Mouse (Mus musculus) kidney, embryonic 14.5 days (tissue): Measurements from ENCODE around the gene Ddah2. TPM values are rescaled to one million over a fixed set of nuclear protein-coding genes. Genes with fewer than 3 reads are reported as not detected.
"Not testable (repeated sequence)": the region's sequence is repeated elsewhere in the genome, so short reads cannot be mapped to it uniquely, and the experiment has no call there.

Source experiments
- ATAC-seq: fragments of 200-750 bp; cut with Nextera tagmentation; 2 replicates; pipeline ENCODE4 v1.8.0; 2017; ENCODE audit warnings: moderate number of reproducible peaks, mild to moderate bottlenecking, moderate TSS enrichment, moderate library complexity; ENCODE audit not compliant: low FRiP score, low TSS enrichment
- H3K27ac ChIP-seq: fragments of 300-500 bp; sonication (generic); 2 replicates; pipeline ENCODE4 v1.5.1; 2014; ENCODE audit warnings: low read depth, mild to moderate bottlenecking, low read length, moderate library complexity, mixed read lengths
- H3K27me3 ChIP-seq: fragments of 300-500 bp; sonication (generic); 2 replicates; pipeline ENCODE4 v1.6.1; 2014; ENCODE audit warnings: mild to moderate bottlenecking, low read length; ENCODE audit not compliant: control insufficient read depth, insufficient read depth
- H3K36me3 ChIP-seq: fragments of 300-500 bp; sonication (generic); 2 replicates; pipeline ENCODE4 v1.6.1; 2014; ENCODE audit warnings: low read length, mixed read lengths; ENCODE audit not compliant: control insufficient read depth, insufficient read depth
- H3K4me1 ChIP-seq: fragments of 300-500 bp; sonication (generic); 2 replicates; pipeline ENCODE4 v1.6.1; 2014; ENCODE audit warnings: low read length, mixed read lengths; ENCODE audit not compliant: control insufficient read depth, insufficient read depth
- H3K4me2 ChIP-seq: fragments of 300-500 bp; sonication (generic); replicated peaks from 2 replicates; pipeline ENCODE4 v1.6.1; 2014; ENCODE audit warnings: low read depth, mild to moderate bottlenecking, low read length
- H3K4me3 ChIP-seq: fragments of 300-500 bp; sonication (generic); 2 replicates; pipeline ENCODE4 v1.5.1; 2014; ENCODE audit warnings: mild to moderate bottlenecking, low read length
- H3K9ac ChIP-seq: fragments of 300-500 bp; sonication (generic); 2 replicates; pipeline ENCODE4 v1.6.1; 2014; ENCODE audit warnings: low read depth, mild to moderate bottlenecking, low read length, moderate library complexity
- H3K9me3 ChIP-seq: fragments of 300-500 bp; sonication (generic); 2 replicates; pipeline ENCODE4 v1.6.1; 2016; ENCODE audit warnings: low read length; ENCODE audit not compliant: control insufficient read depth
- WGBS: fragments of 180-500 bp; shearing (Covaris S2); extraction: QIAGEN DNeasy Blood & Tissue Kit; methylation state at CpG from one replicate; pipeline ENCODE4 v1.1.7; 2014; 5-methylcytosine and 5-hydroxymethylcytosine counted together
- polyA plus RNA-seq: library from polyadenylated mRNA; unstranded; fragments of >200 nt; fragmentation: Nextera tagmentation; extraction: Ambion mirVana; gene quantifications from 2 replicates; pipeline ENCODE4 v1.2.1, GENCODE M21; 2014

Gene Ddah2
- polyA plus RNA-seq, 1 experiment from 2014 or later, result 355 TPM

GRCm38 (mm10) chr17:35032323-35032870, 26.4 kb upstream of the Ddah2 start:
- 71% methylated on average over 8 of the region's 8 CpGs for WGBS
- no peaks in the 10 kb centered on the region for H3K27me3 ChIP-seq
- H3K36me3 ChIP-seq, result no peaks in the 10 kb centered on the region
- H3K4me2 ChIP-seq, result no peak overlapping the region
- H3K27ac ChIP-seq, result no peak overlapping the region
- H3K9ac ChIP-seq, result no peak overlapping the region
- 0 out of 2 replicates have a peak, but pooled peaks cover 4% of the 10 kb centered on the region for H3K4me1 ChIP-seq
- no peaks in the 10 kb centered on the region for H3K9me3 ChIP-seq
- ATAC-seq, result no peak
- H3K4me3 ChIP-seq, result no peak overlapping the region

GRCm38 (mm10) chr17:35033703-35034102, 25.1 kb upstream of the Ddah2 start:
- 86% methylated on average over 1 of the region's 1 CpGs for whole genome bisulfite sequencing
- not testable (repeated sequence) for H3K27ac ChIP-seq, H3K4me2 ChIP-seq, H3K4me3 ChIP-seq, H3K27me3 ChIP-seq, H3K36me3 ChIP-seq, H3K9me3 ChIP-seq, H3K9ac ChIP-seq, H3K4me1 ChIP-seq, ATAC-seq

- Histone ChIP-seq H3K27ac (no peak overlapping the region), H3K4me2 (no peak overlapping the region), H3K9ac (no peak overlapping the region), H3K27me3 (no peaks in the 10 kb centered on the region), H3K9me3 (no peaks in the 10 kb centered on the region), H3K4me1 (no peaks in the 10 kb centered on the region), H3K4me3 (no peak overlapping the region), H3K36me3 (no peaks in the 10 kb centered on the region)
- no peak for ATAC-seq
- WGBS, result 83% methylated on average over 6 of the region's 6 CpGs
These were observed 23.9 kb upstream of the Ddah2 start for GRCm38 (mm10) chr17:35034896-35035295.

DNA sequence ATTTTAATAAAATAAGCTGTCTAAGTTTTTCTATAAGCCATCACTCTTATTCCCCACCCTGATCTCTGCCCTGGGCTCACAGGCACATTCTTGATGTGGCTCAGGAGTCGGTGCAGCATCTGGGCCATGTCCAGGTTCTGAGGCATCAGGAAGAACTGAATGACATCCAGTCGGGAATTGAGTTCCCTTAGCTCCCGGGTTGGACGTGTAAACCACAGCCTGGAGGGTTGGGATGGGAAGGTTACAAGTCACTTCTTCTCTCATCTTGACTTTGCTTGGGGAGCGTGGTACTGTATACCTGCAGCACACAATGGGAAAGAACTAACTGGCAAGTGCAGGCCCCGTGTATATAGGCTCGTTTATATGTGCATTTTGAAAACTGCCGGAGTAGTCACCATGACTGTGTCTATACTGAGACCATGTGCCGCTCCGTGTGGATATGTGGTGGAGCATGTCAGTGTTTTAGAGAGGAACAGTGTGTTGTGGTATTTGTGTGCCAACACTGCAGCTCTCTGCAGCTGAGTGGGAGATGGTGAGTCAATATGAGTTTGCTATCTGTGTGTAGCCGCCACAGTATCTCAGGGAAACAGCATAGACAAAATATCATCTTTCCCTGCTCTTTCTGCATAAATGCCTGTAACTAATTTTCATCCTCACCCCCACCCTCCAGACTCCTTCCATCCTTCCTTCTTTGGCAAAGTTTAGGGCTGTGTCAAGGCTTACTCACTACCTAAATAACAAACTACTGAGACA, 19.5 kb upstream of the Ddah2 start:
- Histone ChIP-seq H3K4me2 (no peak overlapping the region), H3K36me3 (no peaks in the 10 kb centered on the region), H3K27ac (no peak overlapping the region), H3K9me3 (no peaks in the 10 kb centered on the region), H3K9ac (no peak overlapping the region), H3K4me1 (no peaks in the 10 kb centered on the region), H3K4me3 (no peak overlapping the region), H3K27me3 (no peaks in the 10 kb centered on the region)
- no peak for ATAC-seq
- 85% methylated on average over 11 of the region's 11 CpGs for whole genome bisulfite sequencing

GRCm38 (mm10) chr17:35043794-35044193, 15.0 kb upstream of the Ddah2 start:
- Histone ChIP-seq H3K4me3 (no peak overlapping the region), H3K9ac (no peak overlapping the region), H3K27ac (peak overlapping the region; percentile 62; the same call in 1 of the 2 replicates), H3K9me3 (no peaks in the 10 kb centered on the region), H3K4me2 (no peak overlapping the region), H3K4me1 (peaks cover 22% of the 10 kb centered on the region), H3K36me3 (no peaks in the 10 kb centered on the region), H3K27me3 (no peaks in the 10 kb centered on the region)
- 78% methylated on average over 4 of the region's 4 CpGs for WGBS
- ATAC-seq, result no peak

DNA sequence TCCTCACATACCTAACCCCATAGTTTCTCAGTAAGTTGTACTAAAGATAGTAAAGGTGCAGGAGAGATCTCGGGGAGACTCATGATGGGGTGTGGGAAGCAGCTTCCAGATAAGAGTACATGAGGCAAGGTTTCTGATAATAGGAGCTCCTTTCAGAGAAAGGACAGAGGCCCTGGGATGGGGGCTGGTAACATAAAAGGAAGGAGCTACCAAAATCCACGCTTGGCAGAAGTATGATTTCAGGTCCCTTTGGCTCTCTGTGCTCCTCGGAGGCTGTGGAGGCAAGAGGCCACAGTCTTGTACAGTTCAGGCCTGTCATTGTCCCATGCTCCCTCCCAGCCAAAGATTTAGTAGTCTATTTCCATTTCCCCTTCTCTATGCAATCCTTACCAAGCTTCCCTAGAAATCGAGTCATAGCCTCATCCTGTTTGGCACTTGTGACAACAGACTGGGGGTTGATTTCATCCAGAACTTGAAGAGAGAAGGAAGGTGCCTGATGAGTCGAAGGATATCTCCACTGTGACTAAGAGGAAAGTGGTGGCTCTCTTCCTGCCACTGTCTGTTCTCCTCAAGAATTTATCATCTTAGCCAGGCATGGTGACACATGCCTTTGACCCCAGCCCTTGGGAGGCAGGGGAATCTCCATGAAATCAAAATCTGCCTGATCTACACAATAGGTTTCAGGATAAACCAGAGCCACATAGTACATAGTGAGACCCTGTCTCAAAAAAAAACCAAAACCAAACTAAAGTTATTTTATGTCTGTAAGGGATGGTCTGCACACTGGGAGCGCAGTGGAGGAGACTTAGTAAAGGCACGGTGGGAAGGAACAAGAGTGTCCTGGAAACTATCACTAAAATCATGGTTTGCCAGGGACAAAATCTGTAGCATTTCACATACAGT, 13.7 kb upstream of the Ddah2 start:
- no peak overlapping the region for H3K9ac ChIP-seq
- 81% methylated on average over 7 of the region's 7 CpGs for WGBS
- no peaks in the 10 kb centered on the region for H3K27me3 ChIP-seq
- no peaks in the 10 kb centered on the region for H3K36me3 ChIP-seq
- peak overlapping the region; percentile 98 for H3K4me2 ChIP-seq
- peak overlapping the region; percentile 88 for H3K27ac ChIP-seq
- H3K4me1 ChIP-seq, result peaks cover 31% of the 10 kb centered on the region
- no peak for ATAC-seq
- H3K4me3 ChIP-seq, result peak overlapping the region; percentile 62
- H3K9me3 ChIP-seq, result no peaks in the 10 kb centered on the region

- no peak; the same call in 1 of the 2 replicates for ATAC-seq
- H3K9ac ChIP-seq, result peak overlapping the region; percentile 89
- no peaks in the 10 kb centered on the region for H3K36me3 ChIP-seq
- peak overlapping the region; percentile 88 for H3K27ac ChIP-seq
- peak overlapping the region; percentile 62 for H3K4me3 ChIP-seq
- peak overlapping the region; percentile 98 for H3K4me2 ChIP-seq
- H3K9me3 ChIP-seq, result no peaks in the 10 kb centered on the region
- WGBS, result 3% methylated on average over 47 of the region's 48 CpGs
- H3K4me1 ChIP-seq, result peaks cover 31% of the 10 kb centered on the region
- H3K27me3 ChIP-seq, result no peaks in the 10 kb centered on the region
These were observed 12.8 kb upstream of the Ddah2 start for GRCm38 (mm10) chr17:35045807-35046680.

- WGBS, result 2% methylated on average over 33 of the region's 33 CpGs
- Histone ChIP-seq H3K9me3 (no peaks in the 10 kb centered on the region), H3K36me3 (no peaks in the 10 kb centered on the region), H3K9ac (peak within 1 kb of the TSS; percentile 89), H3K27ac (peak within 1 kb of the TSS; percentile 100), H3K4me1 (peaks cover 31% of the 10 kb centered on the region), H3K4me2 (peak within 1 kb of the TSS; percentile 98), H3K4me3 (peak within 1 kb of the TSS; percentile 62), H3K27me3 (no peaks in the 10 kb centered on the region)
- peak; percentile 93 for ATAC-seq
These were observed 12.0 kb upstream of the Ddah2 start, which contains the start of gene Msh5 for GRCm38 (mm10) chr17:35046681-35047455. Gene Msh5 (minus strand): TSS chr17:35046745.
